Mouse (Mus musculus) cortical plate, adult 2 months (tissue): ENCODE measurements around the gene Tbkbp1. TPM values are rescaled to one million over a fixed set of nuclear protein-coding genes. Genes with fewer than 3 reads are reported as not detected.

Source experiments
- H3K27ac ChIP-seq: fragments of 200-500 bp; 2 replicates; pipeline ENCODE4 v1.5.1; 2012; ENCODE audit warnings: low read length, control low read depth, inconsistent platforms; ENCODE audit not compliant: insufficient read depth
- H3K4me1 ChIP-seq: fragments of 200-500 bp; 2 replicates; pipeline ENCODE4 v1.6.1; 2011; ENCODE audit warnings: low read length; ENCODE audit not compliant: control insufficient read depth, insufficient read depth
- H3K4me3 ChIP-seq: fragments of 200-500 bp; 2 replicates; pipeline ENCODE4 v1.5.1; 2011; ENCODE audit warnings: mild to moderate bottlenecking, low read length, control low read depth; ENCODE audit not compliant: insufficient read depth
- CTCF ChIP-seq: fragments of 200-500 bp; IDR thresholded peaks from 2 replicates; pipeline ENCODE4 v1.5.1; 2011; ENCODE audit warnings: mild to moderate bottlenecking, control low read depth, low read length; ENCODE audit not compliant: insufficient read depth; ENCODE audit errors: extremely low read depth
- POLR2A ChIP-seq: fragments of 200-500 bp; IDR thresholded peaks from 2 replicates; pipeline ENCODE4 v1.6.1; 2011; ENCODE audit warnings: mild to moderate bottlenecking, low read length, control low read depth; ENCODE audit not compliant: insufficient read depth; ENCODE audit errors: extremely low read depth
- polyA plus RNA-seq: library from polyadenylated mRNA; depleted of rRNA; stranded (reverse); fragments of >200 nt; gene quantifications from 2 replicates; pipeline ENCODE4 v1.2.3, GENCODE M21; 2012

The Tbkbp1 gene
- polyA plus RNA-seq, 1 experiment: 54.5 TPM

DNA sequence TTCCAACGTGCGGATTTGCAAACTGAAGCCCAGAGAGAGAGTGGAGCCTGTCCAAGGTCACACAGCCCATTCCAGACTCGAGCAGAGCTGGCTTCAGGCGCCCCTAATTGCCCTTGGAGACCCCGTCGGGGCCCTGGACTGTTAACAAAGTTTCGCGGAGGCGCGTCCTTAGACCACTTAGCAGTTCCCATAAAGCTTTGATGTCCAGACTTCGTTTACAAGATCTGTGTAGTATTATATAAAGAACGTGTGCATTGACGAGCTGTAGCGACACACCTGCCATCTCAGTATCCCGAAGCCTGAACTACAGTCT, 37.3 kb upstream of the Tbkbp1 start:
- no peak for TF ChIP-seq CTCF
- TF ChIP-seq POLR2A: no peak
- H3K27ac ChIP-seq: peak overlapping the region; percentile 89

DNA sequence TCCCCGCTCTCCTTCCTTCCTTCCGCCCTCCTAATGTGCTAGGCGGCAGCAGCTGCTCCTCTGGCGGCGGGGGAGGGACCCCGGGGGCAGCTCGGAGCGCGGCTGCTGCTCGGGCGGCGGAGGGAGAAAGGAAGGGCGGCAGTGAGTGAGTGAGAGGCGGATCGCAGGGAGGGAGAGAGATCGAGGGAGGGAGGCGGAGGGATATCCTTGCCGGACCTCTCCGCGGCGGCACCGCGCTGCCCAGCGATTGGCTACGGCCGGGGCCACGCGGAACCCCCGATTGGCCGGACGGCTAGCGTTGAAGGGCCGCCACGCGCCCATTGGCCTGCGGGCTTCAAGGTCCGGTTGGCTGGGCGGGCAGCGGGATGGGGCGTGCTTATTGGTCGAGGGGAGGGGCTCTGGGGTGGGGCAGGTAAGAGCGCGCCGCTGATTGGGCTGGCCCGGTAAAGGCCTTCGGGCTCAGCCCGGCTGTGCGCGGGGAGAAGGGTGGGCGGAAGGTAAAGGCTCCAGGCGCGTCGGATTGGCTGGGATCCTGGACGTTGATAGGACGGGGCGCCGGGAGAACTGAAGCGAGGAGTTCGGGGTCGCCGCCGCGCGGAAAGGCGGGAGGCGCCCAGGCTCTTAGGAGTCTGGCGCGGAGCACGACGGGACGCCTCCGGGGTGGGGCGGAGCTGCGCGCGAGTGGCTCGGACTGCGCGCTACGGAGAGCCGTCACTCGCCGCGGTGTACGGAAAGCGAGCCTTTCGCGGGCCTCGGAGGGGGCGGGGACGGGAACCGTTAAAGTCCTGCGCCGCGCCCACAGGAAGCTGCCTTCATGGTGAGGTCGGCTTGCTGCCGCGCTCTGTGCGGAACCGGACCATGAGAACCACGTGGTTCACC, 36.7 kb upstream of the Tbkbp1 start, which contains the start of gene Kpnb1:
Gene Kpnb1 (minus strand): TSS at position 118 of the 879 bp plus-strand sequence.
- H3K4me1 ChIP-seq: no peaks in the 10 kb centered on the region; the same call in 1 of the 2 replicates
- H3K27ac ChIP-seq: peak within 1 kb of the TSS; percentile 89
- H3K4me3 ChIP-seq: peak within 1 kb of the TSS; percentile 45
- TF ChIP-seq CTCF (no peak), POLR2A (peak; percentile 50; the same call in 1 of the 2 replicates)

More for the DNA sequence above, 37.3 kb upstream of the Tbkbp1 start:
- Histone ChIP-seq H3K4me1 (no peaks in the 10 kb centered on the region; the same call in 1 of the 2 replicates), H3K4me3 (peak overlapping the region; percentile 45)

DNA sequence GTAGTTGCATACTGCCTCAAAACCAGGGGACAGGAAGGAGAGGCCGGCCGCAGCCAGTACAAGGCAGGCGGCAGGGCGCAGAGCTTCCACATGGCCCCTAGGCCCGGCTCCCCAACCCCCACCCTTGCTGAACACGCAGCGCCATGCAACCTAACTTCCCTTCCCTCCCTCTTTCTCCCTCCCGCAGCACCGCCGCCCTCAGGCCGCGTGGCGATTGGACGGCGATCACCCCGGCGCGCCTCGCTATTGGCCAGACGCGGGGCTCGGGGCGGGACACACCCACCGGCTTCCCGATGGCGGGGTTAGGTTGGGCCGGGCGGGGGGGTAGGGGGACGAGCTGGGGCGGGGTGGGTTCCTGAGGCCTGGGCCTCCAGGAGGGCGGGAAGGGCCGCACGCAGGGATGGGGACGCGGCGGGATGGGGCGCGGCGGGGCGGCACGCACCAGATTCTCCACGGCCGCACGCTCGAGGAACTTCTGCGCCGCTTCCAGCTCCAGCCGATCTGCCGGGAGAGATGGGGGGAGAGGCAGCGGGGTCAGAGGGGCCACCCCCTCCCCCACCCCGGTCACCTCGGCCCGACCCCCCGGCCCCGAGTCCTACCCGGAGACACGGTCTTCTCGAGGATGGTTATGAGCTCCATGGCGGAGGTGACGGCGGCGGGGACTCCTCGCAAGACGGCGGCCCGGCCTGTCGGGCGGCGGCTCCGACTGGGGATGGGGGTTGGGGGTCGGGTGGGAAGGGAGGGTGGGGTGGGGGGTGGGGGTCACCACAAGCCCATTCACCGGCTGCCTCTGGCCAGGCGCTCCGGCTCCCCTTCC, 35.9 kb upstream of the Tbkbp1 start:
- TF ChIP-seq POLR2A: no peak
- TF ChIP-seq CTCF: no peak
- H3K4me1 ChIP-seq: no peaks in the 10 kb centered on the region; the same call in 1 of the 2 replicates
- H3K27ac ChIP-seq: peak overlapping the region; percentile 76; the same call in 1 of the 2 replicates
- peak overlapping the region; percentile 45 for H3K4me3 ChIP-seq

DNA sequence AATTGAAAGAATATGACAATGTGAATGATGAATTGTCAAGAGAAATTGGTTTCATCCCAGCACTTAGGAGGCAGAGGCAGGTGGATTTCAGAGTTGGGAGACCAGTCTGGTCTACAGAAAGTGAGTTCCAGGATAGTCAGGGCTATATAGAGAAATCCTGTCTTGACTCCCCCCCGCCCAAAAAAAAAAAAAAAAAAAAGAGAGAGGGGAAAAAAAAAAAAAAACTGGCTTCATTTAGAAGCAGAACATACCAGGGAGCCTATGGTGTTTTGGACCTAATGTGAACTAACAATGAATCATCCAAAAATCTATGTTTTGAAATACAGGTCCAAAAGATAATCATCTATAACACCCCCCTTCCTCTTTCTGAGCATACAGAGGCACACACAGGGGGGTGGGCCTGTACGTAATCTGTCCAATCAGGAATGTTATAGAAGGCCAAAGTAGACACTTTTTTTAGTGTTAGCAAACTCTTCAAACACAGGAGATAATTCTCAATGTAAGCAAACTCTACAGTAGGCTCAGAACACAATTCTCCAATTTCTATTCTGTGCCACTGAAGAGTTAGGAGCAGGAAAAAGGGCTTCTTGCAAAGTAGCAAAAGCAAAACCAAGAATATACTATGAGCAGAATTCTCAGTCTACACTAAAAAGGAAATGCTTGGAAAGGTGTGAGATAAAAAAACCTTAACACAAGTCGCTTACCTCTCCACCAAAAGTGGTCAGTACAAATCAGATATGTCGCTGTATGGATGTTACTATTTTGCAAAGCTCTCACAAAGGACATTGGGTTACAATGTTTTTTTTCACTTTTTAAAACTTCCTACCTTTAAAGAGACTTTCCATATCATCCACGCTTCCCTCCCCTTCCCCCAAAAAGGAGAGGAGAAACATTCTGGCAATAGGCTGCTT, 34.7 kb upstream of the Tbkbp1 start:
- H3K4me1 ChIP-seq: peaks cover 3% of the 10 kb centered on the region; the same call in 1 of the 2 replicates
- H3K27ac ChIP-seq: no peak overlapping the region
- no peak for TF ChIP-seq POLR2A
- no peak for TF ChIP-seq CTCF
- peak overlapping the region; percentile 45; the same call in 1 of the 2 replicates for H3K4me3 ChIP-seq

DNA sequence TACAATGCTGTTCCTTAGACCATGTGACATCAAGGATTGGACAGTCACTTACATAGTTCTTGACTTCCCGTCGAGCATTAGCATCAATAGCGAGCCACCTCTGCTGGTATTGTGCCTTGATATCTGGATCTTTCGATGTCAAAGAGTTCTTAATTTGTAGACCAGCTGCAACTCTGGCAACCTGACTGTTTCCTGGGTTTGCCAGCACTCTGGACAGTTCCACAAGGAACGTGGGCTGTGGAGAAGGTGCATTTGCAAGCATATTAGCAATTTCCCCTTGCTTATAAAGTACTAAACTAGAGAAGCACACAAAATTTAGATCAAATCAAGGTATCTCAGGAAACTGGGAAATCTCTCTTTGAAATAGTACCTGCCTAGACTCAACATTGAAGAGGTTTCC, 33.6 kb upstream of the Tbkbp1 start:
- Histone ChIP-seq H3K27ac (no peak overlapping the region), H3K4me1 (peaks cover 3% of the 10 kb centered on the region; the same call in 1 of the 2 replicates), H3K4me3 (no peak overlapping the region)
- no peak for TF ChIP-seq CTCF
- no peak for TF ChIP-seq POLR2A

DNA sequence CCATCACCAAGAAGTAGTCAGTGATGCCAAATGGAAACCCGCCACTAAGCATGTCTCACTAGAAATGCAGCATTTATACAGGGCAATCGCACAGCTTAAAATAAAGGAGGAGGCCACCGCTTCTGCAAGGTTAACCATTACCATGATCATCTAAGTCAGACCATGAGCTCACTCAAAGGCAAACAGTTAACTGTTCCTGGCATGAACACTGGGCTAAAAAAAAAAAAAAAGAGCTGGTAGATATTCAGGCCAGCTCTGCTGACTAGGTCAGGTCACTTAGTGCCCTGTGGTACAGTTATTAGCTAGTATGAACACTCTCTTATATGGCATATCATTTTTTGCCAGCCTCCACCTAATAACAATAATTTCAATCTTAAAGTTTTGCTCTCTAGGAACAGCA, 31.2 kb upstream of the Tbkbp1 start:
- H3K4me3 ChIP-seq: no peak overlapping the region
- TF ChIP-seq POLR2A (no peak), CTCF (no peak)
- H3K27ac ChIP-seq: no peak overlapping the region
- peaks cover 3% of the 10 kb centered on the region; the same call in 1 of the 2 replicates for H3K4me1 ChIP-seq

DNA sequence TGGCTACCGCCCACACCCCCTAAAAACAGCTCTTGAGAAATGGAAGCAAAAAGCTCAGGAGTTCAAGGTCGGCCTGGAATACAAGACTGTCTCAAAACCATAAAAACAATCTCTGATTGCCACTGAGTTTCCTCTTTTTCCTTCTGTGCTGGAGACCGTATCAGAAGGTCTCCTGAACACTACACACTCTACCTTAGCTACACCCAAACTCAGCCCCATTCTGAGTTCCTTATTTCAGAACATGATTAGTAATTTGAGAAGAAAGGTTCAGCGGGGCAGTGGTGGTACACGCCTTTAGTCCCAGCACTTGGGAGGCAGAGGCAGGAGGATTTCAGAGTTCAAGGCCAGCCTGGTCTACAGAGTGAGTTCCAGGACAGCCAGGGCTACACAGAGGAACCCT, 29.8 kb upstream of the Tbkbp1 start:
- H3K4me3 ChIP-seq: no peak overlapping the region
- peaks cover 3% of the 10 kb centered on the region; the same call in 1 of the 2 replicates for H3K4me1 ChIP-seq
- no peak for TF ChIP-seq CTCF
- TF ChIP-seq POLR2A: no peak
- no peak overlapping the region for H3K27ac ChIP-seq

DNA sequence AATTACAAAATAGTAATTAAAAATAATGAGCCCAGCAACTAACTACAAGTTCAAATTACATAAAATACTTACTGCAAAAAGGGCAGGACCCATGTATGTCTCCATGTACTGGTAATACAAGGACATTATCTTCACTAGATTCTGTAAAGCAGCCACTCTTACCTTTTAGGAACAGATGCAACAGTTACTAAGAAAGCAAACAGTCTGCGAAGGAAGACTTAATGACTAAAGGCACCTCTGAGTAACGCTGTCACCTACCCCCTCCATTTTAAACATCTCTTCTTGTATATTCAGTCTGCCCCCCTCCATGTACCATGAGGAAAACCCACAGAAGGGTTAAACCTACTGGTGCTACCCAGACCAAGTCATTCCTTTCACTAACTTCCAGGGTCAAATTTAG, 26.9 kb upstream of the Tbkbp1 start:
- H3K4me3 ChIP-seq: no peak overlapping the region
- no peak overlapping the region for H3K27ac ChIP-seq
- TF ChIP-seq CTCF (no peak), POLR2A (no peak)
- H3K4me1 ChIP-seq: peaks cover 3% of the 10 kb centered on the region; the same call in 1 of the 2 replicates

DNA sequence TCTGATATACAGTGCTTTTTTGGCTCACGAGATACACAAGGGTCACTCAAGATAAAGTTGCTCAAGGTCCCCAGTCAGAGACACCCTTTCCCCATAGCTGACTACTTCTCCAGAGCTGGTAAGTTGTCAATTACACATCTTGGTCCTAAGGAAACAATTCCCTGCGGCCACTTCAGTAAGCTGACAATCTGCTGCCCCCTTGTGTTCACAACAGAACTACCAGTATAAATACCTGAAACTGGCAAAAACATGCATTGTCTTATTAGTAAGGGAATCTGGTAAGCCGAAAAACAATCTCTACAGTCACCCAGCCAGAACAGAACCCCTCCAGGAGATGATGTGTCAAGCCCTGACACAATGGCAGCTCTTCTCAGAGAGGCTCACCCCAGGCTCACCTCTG, 25.6 kb upstream of the Tbkbp1 start:
- H3K27ac ChIP-seq: no peak overlapping the region
- peaks cover 2% of the 10 kb centered on the region; the same call in 1 of the 2 replicates for H3K4me1 ChIP-seq
- TF ChIP-seq CTCF: peak; percentile 58
- TF ChIP-seq POLR2A: no peak
- H3K4me3 ChIP-seq: no peak overlapping the region
